Mouse (Mus musculus) stomach, embryonic 16.5 days (tissue): ENCODE measurements at regions not wholly inside any gene's neighbourhood (a gene's known extent, or its start where the extent isn't known, plus 50 kb on each side); places are given as distances from the start of the nearest gene placed in this dataset.

Source experiments
- ATAC-seq: fragments of 200-750 bp; cut with Nextera tagmentation; 2 replicates; pipeline ENCODE4 v1.8.0; 2017; ENCODE audit warnings: moderate number of reproducible peaks, moderate TSS enrichment; ENCODE audit not compliant: insufficient read depth, low FRiP score
- H3K27ac ChIP-seq: fragments of 300-500 bp; sonication (generic); 2 replicates; pipeline ENCODE4 v1.5.1; 2014; ENCODE audit warnings: low read length
- H3K27me3 ChIP-seq: fragments of 300-500 bp; sonication (generic); 2 replicates; pipeline ENCODE4 v1.6.1; 2014; ENCODE audit warnings: low read length, control low read depth, mixed read lengths; ENCODE audit not compliant: control insufficient read depth, insufficient read depth
- H3K36me3 ChIP-seq: fragments of 300-500 bp; sonication (generic); 2 replicates; pipeline ENCODE4 v1.6.1; 2014; ENCODE audit warnings: low read length; ENCODE audit not compliant: control insufficient read depth, insufficient read depth
- H3K4me1 ChIP-seq: fragments of 300-500 bp; sonication (generic); 2 replicates; pipeline ENCODE4 v1.6.1; 2014; ENCODE audit warnings: low read length, control low read depth, mixed read lengths; ENCODE audit not compliant: control insufficient read depth, insufficient read depth
- H3K4me2 ChIP-seq: fragments of 300-500 bp; sonication (generic); 2 replicates; pipeline ENCODE4 v1.6.1; 2014; ENCODE audit warnings: low read depth, low read length, mixed read lengths
- H3K4me3 ChIP-seq: fragments of 300-500 bp; sonication (generic); replicated peaks from 2 replicates; pipeline ENCODE4 v1.5.1; 2014; ENCODE audit warnings: mild to moderate bottlenecking, low read length
- H3K9ac ChIP-seq: fragments of 300-500 bp; sonication (generic); 2 replicates; pipeline ENCODE4 v1.6.1; 2014; ENCODE audit warnings: low read length
- H3K9me3 ChIP-seq: fragments of 300-500 bp; sonication (generic); replicated peaks from 2 replicates; pipeline ENCODE4 v1.6.1; 2016; ENCODE audit warnings: low read length, control low read depth; ENCODE audit not compliant: control insufficient read depth
- WGBS: fragments of 180-500 bp; shearing (Covaris S2); extraction: QIAGEN DNeasy Blood & Tissue Kit; methylation state at CpG from one replicate; pipeline ENCODE4 v1.1.7; 2014; 5-methylcytosine and 5-hydroxymethylcytosine counted together

DNA sequence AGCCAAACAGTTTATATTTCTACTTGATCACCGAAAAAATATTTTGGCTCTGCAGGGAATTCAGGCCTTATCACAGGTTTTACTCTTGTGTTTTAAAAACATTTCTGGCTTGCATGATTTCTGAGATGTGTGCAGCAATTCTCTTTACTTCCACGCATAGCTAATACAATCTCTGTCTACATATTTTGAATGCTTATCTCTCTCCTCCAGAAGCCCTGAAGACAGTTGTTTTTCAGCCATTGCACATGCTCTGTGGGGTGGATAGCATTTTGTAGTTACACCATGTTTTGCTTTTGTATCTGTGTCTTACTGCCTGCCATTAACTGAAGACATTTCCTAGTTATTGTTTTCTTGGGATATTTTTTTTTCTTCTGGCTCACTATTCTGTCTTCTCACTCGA is 252.6 kb upstream of the Nr5a2 start:
- Histone ChIP-seq H3K4me2 (no peak overlapping the region), H3K27ac (no peak overlapping the region), H3K36me3 (no peaks in the 10 kb centered on the region), H3K4me3 (no peak overlapping the region), H3K27me3 (no peaks in the 10 kb centered on the region), H3K4me1 (no peaks in the 10 kb centered on the region), H3K9ac (no peak overlapping the region), H3K9me3 (no peaks in the 10 kb centered on the region)
- no peak for ATAC-seq
- WGBS, result 52% methylated on average over 3 of the region's 3 CpGs

DNA sequence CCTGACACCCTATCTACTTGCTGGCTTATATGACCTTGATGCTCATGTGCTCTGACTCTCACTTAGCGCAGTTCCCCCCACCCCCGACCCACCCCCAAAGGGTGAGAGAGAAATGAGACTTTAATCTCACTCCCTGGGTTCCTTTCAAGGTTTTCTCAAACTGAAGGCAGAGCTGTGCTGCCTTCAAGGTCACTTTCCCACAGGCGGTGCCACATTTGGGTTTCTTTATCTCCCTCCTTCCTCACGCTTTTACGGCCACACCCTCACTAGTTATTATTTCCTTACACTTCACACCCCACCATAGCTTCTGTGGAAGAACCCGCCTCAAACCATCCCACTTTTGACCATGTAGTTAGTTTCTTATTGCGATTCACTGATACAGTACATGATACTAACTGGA is 244.1 kb upstream of the Nr5a2 start:
- Histone ChIP-seq H3K4me3 (no peak overlapping the region), H3K36me3 (no peaks in the 10 kb centered on the region), H3K4me2 (no peak overlapping the region), H3K27ac (no peak overlapping the region), H3K4me1 (no peaks in the 10 kb centered on the region), H3K9me3 (no peaks in the 10 kb centered on the region), H3K27me3 (no peaks in the 10 kb centered on the region), H3K9ac (no peak overlapping the region)
- 74% methylated on average over 7 of the region's 7 CpGs for WGBS
- ATAC-seq, result no peak

DNA sequence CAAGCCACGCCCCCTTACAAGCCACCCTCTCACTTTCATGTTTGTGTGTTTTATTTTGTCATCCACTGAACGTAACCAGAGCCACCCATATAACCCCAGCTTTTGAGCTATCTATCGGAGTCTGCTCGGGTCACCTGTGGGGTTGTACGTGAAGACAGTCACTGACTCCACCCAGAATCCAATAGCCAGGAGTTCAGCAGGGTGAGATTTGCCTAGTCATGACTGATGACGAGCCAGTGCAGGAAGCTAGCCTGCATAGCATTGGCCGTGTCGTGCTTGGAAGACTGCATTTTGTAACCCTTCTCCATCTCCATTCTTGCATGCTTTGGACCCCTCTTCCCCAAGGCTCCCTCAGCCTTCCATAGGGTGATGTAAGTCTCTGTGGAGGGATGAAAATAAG is 243.3 kb upstream of the Nr5a2 start:
- Histone ChIP-seq H3K9ac (no peak overlapping the region), H3K4me1 (no peaks in the 10 kb centered on the region), H3K4me2 (no peak overlapping the region), H3K36me3 (no peaks in the 10 kb centered on the region), H3K27ac (no peak overlapping the region), H3K4me3 (no peak overlapping the region), H3K9me3 (no peaks in the 10 kb centered on the region), H3K27me3 (no peaks in the 10 kb centered on the region)
- 69% methylated on average over 8 of the region's 8 CpGs for WGBS
- ATAC-seq, result no peak

DNA sequence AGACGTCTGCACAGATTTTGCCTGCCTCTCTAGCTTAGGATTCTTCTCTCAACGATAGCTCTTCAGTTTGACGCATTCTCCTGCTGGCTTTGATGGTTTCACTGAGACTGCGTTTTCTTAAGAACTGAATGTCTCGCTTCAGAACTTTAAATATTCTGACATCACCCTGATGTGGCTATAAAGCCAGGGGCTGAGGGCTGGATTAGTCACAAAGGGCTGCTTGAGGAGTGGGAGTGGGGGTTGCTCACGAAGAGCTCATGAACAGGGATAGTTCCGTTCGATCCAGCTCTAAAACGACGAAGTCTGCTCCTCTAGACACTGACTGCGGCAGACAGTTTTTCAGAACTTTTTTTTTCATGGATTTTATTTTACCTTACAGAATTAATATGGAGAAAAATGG is 240.7 kb upstream of the Nr5a2 start:
- no peak overlapping the region for H3K4me3 ChIP-seq
- no peaks in the 10 kb centered on the region for H3K4me1 ChIP-seq
- no peak overlapping the region for H3K9ac ChIP-seq
- WGBS, result 86% methylated on average over 11 of the region's 11 CpGs
- H3K4me2 ChIP-seq, result no peak overlapping the region
- H3K27ac ChIP-seq, result no peak overlapping the region
- H3K27me3 ChIP-seq, result no peaks in the 10 kb centered on the region
- ATAC-seq, result no peak
- H3K36me3 ChIP-seq, result no peaks in the 10 kb centered on the region
- H3K9me3 ChIP-seq, result no peaks in the 10 kb centered on the region

DNA sequence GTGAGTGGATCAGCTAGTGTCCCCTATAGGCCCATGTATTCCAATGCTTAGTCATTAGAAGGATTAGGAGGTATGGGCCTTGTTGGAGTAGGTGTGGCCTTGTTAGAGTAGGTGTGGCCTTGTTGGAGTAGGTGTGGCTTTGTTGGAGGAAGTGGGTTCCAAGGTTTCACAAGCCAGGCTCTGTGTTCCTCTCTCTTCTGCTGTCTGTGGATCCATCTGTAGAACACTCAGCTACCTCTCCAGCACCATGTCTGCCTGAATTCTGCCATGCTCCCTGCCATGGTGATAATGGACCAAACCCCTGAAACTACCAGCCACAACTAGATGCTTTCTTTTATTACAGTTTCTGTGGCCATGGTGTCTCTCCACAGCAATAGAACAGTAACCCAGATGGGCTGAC is 235.7 kb upstream of the Nr5a2 start:
- Histone ChIP-seq H3K27me3 (no peaks in the 10 kb centered on the region), H3K4me1 (no peaks in the 10 kb centered on the region), H3K9me3 (no peaks in the 10 kb centered on the region), H3K9ac (no peak overlapping the region), H3K36me3 (no peaks in the 10 kb centered on the region), H3K27ac (no peak overlapping the region), H3K4me3 (no peak overlapping the region), H3K4me2 (no peak overlapping the region)
- no peak for ATAC-seq

DNA sequence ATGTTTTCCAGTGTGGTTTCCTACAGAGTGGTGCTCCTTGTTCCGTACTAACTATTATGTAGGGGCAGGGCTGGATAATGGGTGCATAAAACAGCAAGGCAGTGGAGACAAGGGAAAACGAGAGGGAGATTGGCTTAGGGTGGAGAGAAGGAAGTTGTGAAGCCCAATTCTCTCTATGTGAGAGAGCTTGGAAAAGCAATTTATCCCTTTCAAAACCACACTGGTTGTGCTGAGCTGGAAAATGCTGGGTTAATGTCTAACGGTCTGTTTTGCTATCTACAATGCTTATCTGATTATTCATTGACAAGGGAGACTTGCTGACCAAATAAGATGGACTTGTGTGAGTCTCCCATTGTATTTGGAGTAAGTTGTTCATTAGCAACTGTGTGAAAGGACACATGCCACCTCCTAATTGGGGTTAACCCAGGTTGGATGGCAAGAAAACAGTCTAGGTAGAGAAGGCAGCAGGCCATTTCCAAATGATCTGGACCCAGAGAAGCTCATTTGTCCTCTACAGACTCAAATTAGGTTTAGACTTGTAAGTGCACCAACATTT is 234.9 kb upstream of the Nr5a2 start:
- WGBS, result 61% methylated on average over 3 of the region's 3 CpGs
- Histone ChIP-seq H3K4me3 (no peak overlapping the region), H3K9ac (no peak overlapping the region), H3K4me1 (no peaks in the 10 kb centered on the region), H3K4me2 (no peak overlapping the region), H3K27me3 (no peaks in the 10 kb centered on the region), H3K9me3 (no peaks in the 10 kb centered on the region), H3K36me3 (no peaks in the 10 kb centered on the region), H3K27ac (no peak overlapping the region)
- no peak for ATAC-seq

DNA sequence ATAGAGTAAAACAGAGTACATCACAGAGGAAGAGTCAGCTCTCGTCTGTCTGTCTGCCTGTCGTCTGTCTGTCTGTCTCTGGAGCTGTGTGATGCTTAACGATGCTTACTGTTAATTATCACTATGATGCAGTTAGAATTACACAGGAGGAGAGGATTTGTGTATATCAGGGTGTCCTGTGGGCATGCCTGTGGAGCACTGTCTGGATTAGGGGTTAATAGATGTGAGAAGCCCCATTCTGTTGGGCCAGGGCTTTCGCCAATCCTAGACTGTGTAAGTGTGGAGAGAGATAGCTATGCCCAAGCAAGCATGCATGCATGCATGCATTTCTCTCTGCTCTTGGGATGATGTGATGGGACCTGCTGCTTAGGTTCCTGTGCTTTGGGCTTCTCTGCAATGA is 218.0 kb upstream of the Nr5a2 start:
- WGBS, result 89% methylated on average over 4 of the region's 4 CpGs

DNA sequence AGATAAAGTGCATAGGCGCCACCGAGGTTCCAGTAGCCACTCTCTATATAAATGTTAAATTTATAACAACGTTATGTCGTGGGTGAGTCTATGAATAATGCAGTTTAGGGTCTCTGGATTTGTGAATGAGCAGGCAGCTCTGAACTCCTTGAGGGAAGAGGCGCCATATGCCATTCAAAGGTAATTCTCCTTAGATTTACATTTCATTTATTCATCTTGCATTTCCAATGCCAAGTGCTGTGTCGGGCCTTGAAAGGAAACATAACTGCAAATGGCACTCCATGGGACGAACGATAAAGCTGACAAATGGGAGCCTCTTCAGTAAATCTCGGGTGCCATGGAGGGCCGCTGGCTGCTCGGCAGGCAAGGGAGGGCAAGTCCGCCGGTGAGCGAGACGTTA is 216.4 kb upstream of the Nr5a2 start:
- 77% methylated on average over 15 of the region's 15 CpGs for WGBS
- H3K9ac ChIP-seq, result no peak overlapping the region

More for the DNA sequence above, 218.0 kb upstream of the Nr5a2 start:
- Histone ChIP-seq H3K4me2 (no peak overlapping the region), H3K4me3 (no peak overlapping the region), H3K27ac (no peak overlapping the region), H3K4me1 (no peaks in the 10 kb centered on the region), H3K36me3 (no peaks in the 10 kb centered on the region), H3K27me3 (no peaks in the 10 kb centered on the region), H3K9me3 (no peaks in the 10 kb centered on the region), H3K9ac (no peak overlapping the region)
- ATAC-seq, result no peak

DNA sequence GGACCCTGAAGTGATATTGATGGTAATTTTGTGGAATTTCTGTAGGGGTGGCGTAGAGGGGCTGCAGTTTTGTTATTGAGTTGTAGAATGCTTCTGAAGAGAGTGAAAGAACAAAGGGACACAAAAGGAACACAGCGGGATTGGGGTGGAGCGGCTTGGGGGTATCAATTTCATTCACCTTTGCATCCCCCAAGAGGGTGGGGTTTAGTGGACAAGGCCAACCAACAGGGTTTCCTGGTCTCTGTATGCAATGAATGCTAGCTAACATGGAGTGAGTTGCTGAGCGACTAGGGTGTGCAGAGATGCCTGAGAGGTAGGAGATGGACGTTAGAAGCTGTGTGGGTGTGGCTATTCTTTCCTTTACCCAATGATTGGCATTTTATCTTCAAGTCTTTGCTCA is 213.8 kb upstream of the Nr5a2 start:
- no peak overlapping the region for H3K9ac ChIP-seq
- H3K27me3 ChIP-seq, result no peaks in the 10 kb centered on the region
- no peak overlapping the region for H3K27ac ChIP-seq
- no peak overlapping the region for H3K4me2 ChIP-seq
- H3K36me3 ChIP-seq, result no peaks in the 10 kb centered on the region
- no peak overlapping the region for H3K4me3 ChIP-seq
- WGBS, result 70% methylated on average over 5 of the region's 5 CpGs
- H3K4me1 ChIP-seq, result no peaks in the 10 kb centered on the region
- H3K9me3 ChIP-seq, result no peaks in the 10 kb centered on the region
- no peak for ATAC-seq

More for the DNA sequence above, 216.4 kb upstream of the Nr5a2 start:
- no peaks in the 10 kb centered on the region for H3K36me3 ChIP-seq
- H3K27ac ChIP-seq, result no peak overlapping the region
- H3K4me2 ChIP-seq, result no peak overlapping the region
- no peaks in the 10 kb centered on the region for H3K27me3 ChIP-seq
- ATAC-seq, result no peak
- H3K4me3 ChIP-seq, result no peak overlapping the region
- no peaks in the 10 kb centered on the region for H3K4me1 ChIP-seq
- no peaks in the 10 kb centered on the region for H3K9me3 ChIP-seq

DNA sequence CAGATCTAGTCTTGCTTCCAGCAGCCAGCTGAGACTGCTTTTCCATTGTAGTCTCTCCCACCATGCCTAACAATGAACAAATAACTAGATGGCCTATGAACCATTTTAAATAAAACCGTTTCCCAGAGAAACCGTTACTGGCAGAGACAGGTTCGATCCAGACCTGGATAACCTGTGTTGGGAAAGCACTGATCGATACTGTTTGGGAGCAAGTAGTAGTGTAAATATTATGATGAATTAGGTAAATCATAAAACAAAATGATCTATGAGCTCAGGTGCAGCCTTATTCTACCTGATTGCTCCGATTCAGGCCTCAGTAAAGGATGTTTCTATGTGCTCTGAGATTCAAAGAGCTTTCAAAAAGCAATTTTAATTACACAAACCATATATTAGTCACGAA is 211.9 kb upstream of the Nr5a2 start:
- ATAC-seq, result no peak
- Histone ChIP-seq H3K36me3 (no peaks in the 10 kb centered on the region), H3K9me3 (no peaks in the 10 kb centered on the region), H3K27ac (no peak overlapping the region), H3K27me3 (no peaks in the 10 kb centered on the region), H3K9ac (no peak overlapping the region), H3K4me1 (no peaks in the 10 kb centered on the region), H3K4me2 (no peak overlapping the region), H3K4me3 (no peak overlapping the region)
- WGBS, result 62% methylated on average over 6 of the region's 6 CpGs
